Mouse (Mus musculus): ENCODE measurements at regions not wholly inside any gene's neighbourhood (a gene's known extent, or its start where the extent isn't known, plus 50 kb on each side); places are given as distances from the start of the nearest gene placed in this dataset.

DNA sequence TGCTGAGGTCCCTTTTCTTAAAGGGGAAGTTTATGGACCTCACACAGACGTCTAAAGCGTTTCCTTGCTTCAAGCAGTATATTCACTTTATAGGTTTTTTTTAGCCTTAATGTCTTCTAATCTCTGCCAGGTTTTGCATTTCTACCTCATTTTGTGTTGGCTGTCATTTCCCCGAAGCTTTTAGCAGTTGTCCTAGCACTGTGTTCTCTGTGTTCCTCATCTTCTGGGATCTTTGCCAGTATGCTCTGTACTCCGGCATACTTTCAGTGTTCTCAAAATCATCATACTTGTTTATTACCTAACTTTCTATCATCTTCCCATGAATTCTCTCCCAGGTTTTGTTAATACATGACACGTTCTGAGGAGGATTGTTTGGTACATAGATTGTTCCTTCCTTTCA is 333.5 kb upstream of the Lsamp start:
- DNase-seq (ENCODE audit: low spot score in 2 of 2) = peak in 1 of 2 experiments; percentile 16

DNA sequence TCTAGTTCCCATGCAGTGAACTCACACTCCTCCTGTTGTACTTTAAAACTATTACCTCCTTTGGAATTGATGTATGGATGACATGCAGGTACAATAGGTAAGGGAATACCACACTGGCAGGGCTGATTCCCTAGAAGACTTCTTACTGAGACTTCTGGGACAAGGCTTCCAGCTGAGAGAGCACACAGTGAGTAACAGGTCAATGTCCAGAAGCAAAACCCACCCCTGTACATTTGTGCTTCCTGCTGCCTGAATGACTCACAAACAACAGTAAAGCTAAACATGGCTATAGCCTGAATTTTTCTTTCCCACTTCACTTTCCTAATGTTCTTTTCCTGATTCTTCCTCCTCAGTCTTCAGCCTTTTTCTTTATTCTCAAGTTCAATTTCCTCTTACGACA is 316.3 kb upstream of the Lsamp start:
- no peak for DNase-seq (ENCODE audit: low spot score in 2 of 2)

DNA sequence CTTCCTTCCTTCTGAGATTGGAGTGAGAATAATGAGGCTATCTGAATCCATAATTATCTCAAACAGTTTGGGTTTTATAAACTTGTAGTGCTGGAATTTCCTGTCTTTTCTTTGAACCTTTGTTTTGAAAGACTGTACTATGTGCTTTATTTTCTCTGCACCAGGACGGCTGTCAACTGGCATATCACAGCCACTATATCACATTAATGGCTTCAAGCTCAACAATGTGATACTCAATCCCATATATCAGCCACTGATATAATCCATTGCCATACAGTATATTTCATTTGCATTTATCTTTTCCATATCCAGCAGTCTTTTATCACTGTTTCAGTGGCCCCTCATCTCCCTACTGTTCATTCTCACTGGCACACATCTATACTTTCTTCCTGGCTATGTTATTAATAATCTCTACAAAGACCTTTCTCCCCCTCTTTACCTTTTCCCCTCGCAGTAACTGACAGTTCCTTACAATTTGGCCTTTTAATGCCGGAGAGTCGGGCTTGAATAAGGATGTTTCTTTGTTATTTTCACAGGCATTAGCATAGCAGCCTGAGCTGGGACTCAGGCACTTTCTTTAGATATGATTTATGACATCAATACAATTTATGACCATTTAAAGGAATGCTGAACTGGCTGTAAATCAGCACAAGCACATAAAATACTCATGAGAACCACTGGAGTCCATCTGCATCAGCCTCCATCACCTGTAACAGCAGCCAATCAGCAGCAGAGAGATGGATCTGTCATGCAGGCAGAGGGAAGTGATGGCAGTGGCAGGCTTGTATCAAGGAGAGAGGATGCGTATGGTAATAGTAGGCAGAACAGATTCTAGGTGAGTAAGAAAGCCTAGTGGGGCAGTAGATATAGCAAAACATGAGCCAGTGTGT is 311.8 kb upstream of the Lsamp start:
- no peak for DNase-seq (ENCODE audit: low spot score in 2 of 2)

- peak in 1 of 2 experiments; percentile 13 for DNase-seq (ENCODE audit: low spot score in 2 of 2)
Measured at GRCm38 (mm10) chr16:39675775-39676174, 308.4 kb upstream of the Lsamp start.

DNA sequence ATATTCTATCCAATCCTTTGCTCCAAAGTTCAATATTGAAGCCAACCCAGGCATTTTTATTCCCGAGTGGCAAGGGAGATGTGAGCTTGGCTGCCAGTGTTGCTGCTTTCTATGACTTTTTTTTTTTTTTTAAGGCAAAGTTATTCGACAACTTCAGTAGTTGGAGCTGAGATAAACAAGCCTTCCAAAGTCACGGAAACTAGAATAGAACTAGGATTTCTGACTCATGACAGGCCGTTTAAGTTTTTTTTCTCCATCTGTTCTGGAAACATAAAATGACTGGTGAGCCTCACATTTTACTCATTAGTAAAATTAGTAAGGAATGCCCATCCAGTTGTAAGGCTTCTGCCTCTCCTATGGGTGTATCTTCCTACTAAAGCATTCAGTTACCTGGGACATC is 305.9 kb upstream of the Lsamp start:
- DNase-seq (ENCODE audit: low spot score in 2 of 2) = no peak

DNA sequence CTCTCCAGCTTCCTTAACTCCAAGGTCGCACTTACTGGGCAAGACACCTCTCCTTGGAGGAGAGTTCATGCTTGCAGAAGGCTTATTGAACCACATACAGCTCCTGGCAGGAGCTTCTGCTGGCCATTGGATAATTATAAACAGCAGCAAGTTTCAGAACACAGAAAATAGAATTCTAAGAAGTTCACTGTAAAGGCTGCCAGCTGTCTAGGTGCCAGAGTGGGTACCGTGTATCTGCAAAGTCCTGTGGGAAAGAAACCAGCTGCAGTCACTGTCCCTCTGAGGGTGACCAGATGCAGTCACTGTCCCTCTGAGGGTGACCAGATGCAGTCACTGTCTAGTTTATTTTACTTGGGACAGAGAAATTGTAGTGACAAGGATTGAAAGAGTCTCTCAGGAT is 291.1 kb upstream of the Lsamp start:
- peak in 1 of 2 experiments; percentile 17 for DNase-seq (ENCODE audit: low spot score in 2 of 2)

DNA sequence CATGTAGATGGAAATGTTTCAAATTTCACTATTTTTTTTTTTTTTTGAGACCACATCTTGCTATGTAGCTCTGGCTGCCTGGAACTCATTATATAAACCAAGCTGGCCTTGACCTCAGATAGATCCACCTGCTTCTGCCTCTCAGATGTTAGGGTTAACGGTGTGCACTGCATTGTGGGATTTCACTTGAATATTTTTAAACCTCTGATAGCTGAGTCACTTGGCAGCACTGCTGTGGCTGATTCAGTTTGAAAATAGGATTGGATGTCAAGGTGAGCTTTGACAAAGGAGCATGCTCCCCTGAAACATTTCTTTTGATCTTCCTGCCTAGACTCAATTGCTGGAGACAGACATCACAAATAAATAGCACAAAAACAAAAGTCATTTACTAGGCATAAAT is 288.3 kb upstream of the Lsamp start:
- DNase-seq (ENCODE audit: low spot score in 2 of 2) = no peak

GRCm38 (mm10) chr16:39699201-39699600 is 285.0 kb upstream of the Lsamp start:
- DNase-seq (ENCODE audit: low spot score in 2 of 2) = no peak

DNA sequence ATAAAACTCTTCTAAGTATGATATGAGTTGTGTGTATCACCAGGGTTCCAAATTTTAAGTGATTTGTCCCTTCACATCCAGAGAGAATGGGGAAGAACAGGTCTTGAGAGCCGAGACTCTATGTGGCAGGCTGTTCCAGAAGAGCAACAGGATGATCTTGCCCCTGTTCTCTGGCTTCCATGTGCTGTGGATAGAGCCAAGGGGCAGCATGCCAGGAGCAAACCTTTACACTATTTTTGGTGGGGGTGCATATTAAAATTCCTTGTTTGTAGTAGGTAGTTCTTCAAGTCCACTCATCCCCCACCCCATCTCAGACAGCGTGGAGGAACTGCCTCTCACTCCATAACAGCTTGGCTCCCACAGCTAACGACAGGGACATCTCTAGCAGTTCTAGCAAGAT is 278.0 kb upstream of the Lsamp start:
- DNase-seq (ENCODE audit: low spot score in 2 of 2) = no peak

DNA sequence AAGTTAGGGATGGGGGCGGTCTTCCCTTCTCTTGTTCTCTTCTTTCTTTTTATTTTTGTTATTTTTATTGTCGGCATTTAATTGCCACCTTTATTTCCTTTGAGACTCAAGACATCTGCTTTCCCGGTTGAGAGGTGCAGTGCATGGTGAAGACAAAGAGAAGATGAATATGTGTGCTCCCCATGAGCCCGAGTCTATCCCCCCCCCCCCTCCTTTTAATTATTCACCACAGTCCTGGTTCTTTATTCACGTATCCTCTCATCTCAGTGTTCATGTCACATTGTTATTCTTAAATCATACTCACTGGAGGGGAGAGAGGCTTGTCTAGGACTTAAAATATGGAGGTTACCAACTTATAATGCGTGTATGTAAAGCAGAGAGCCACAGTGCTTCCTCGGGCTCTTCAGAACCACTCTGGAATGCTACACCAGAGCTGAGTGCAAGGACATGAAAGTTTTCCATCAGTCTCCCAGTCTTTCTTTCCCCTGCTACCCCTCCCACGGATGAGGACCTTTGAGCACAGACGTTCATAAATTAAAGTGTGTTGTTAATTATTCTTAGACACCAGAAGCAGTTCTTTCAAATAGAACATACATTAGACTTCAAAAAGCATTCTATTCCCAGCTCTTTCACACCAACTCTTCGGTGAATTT is 274.6 kb upstream of the Lsamp start:
- no peak for DNase-seq (ENCODE audit: low spot score in 2 of 2)

DNA sequence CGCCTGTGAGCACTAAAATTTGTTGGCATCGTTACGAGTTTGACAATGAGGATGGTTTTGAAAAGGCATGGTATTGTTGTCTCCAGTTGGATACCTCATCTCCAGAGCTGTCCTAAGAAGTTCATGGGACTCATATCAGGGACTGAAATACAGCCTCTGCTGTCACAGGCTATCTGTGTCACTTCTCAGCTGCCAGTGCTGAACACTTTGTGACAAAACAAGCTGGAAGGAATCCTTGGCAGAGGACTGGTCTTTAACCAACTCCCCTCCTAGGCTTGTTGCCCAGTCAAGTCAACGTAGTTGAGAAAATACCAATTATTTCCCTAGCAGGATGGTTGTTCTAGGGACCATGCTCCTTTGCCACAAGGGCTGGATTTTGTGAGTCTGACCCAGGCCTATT is 256.6 kb upstream of the Lsamp start:
- no peak for DNase-seq (ENCODE audit: low spot score in 2 of 2)

GRCm38 (mm10) chr16:39746041-39746736 is 238.0 kb upstream of the Lsamp start:
- DNase-seq (ENCODE audit: low spot score in 2 of 2) = no peak

- DNase-seq (ENCODE audit: low spot score in 2 of 2) = peak; percentile 25 to 35
Measured at GRCm38 (mm10) chr16:39751748-39752147, 232.4 kb upstream of the Lsamp start.

- DNase-seq (ENCODE audit: low spot score in 2 of 2) = no peak
Measured at GRCm38 (mm10) chr16:39801063-39801462, 183.1 kb upstream of the Lsamp start.

GRCm38 (mm10) chr16:39820131-39820530 is 164.0 kb upstream of the Lsamp start:
- DNase-seq (ENCODE audit: low spot score in 2 of 2) = no peak

DNA sequence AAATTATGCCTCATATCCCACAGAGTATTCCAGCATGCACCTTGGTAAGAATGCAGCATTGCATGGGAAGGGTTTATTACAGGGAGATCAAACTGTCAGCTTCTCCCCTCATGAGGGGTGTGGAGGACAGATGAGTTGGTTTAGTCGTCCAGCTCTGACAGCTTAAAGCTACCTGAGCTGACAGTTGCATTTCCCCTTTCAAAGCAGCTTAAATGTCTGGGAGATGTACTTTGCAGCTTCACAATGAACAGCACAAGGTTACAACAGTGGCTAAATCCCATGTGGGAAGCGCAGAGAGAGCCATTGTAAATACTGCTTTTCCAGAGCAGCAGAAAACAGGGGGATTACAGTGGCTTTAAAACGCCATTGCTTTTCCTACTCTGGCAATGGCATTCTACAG is 149.9 kb upstream of the Lsamp start:
- DNase-seq (ENCODE audit: low spot score in 2 of 2) = no peak

DNA sequence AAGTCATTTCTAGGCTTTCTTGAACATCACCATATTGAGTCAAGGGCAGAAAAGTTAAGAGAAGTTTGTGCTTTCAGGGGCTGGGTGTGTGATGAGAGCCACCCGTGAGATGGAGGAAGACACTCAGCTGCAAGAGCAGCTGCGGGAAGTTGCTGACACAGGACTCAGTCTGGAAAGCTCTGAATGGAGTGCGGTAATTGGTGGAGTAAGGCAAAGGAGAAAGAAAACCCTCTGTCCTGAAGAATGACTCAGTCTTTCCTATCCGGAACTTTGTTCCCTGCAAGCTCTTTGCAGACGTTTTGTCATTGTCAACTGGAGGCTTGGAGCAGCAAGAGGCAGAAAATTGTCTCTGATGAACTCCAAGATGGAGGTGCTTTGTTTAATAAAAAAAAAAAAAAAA is 102.6 kb upstream of the Lsamp start:
- no peak for DNase-seq (ENCODE audit: low spot score in 2 of 2)

DNA sequence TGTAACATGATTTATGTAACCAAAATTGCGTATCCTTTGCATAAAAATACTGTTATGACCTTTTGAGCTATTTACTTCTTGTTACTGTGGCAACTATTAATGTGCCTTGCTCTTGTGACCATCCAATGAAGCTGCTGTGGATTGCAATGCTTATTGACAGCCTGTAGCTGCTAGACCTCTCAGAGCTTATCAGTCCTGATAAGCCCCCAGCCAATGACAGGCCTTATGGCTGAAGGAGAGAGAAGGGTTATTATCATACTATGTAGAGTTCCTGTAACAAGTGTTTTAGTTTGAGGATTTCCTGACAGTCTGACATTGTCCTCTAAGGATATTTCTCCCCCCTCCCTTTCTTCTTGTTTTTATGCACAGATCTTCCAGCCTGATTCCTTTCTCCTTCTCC is 96.2 kb upstream of the Lsamp start:
- no peak for DNase-seq (ENCODE audit: low spot score in 2 of 2)
